Mouse (Mus musculus) layer of hippocampus, adult 9-10 months (tissue): Measurements from ENCODE around the gene Fgd3.

Experiments used
- DNase-seq: peaks from one replicate; pipeline ENCODE4 v3.0.0; 2022; ENCODE audit warnings: low spot score

Gene Fgd3

DNA sequence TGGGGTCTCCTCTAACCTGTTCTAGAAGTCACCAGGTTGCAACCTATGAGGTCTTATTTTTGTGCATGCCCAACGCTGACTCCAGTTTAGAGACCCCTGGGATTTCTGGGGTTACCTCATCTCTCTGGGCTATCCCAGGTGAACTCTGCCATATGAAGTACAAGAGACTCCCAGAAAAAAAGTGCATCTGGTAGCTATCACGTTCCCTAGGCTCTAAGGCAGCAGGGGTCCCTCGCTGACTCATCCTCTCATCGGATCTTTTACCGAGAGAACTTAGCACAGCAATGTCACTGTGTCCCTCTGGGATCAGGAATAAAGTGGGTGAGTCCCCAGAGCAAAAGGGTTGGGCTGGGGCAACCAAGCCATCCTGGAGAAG is 105.0 kb downstream of the Fgd3 start:
- no peak for DNase-seq

DNA sequence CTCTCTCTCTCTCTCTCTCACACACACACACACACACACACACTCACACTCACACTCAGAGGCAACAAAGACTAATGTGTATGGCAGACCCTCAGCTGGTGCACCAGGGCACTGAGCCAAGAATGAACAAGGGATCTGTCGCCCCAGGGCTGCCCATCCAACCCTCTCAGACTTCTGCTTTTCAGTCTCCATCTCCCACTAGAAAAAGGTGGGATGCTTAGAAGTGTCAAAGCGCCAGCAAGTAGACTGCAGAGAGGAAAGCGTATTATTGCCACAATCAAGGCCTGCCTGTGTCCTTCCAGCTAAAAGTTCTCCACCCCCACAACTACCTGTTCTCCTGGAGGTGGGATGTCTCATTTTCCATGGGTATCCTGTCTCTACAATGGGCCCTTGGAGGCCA is 105.7 kb downstream of the Fgd3 start:
- DNase-seq: no peak

DNA sequence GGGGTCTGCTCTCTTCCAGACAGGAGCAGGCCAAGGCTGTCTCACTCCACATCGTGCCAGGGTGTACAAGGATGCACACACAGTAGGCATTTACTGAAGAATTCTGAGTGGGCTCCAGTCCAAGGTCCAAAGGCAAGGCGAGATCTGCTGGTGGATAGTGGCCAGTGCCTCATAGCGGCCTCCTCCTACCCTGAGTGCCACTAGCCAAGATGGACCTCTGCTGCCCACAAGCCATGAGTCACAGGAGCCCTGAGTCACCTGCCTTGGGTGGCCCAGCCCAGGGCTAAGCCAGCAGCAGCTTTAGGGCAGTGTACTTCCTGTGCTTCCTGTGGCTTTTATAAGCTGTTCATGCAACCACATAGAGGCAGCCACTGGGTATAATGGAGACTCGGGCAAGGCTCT is 106.6 kb downstream of the Fgd3 start:
- no peak for DNase-seq

DNA sequence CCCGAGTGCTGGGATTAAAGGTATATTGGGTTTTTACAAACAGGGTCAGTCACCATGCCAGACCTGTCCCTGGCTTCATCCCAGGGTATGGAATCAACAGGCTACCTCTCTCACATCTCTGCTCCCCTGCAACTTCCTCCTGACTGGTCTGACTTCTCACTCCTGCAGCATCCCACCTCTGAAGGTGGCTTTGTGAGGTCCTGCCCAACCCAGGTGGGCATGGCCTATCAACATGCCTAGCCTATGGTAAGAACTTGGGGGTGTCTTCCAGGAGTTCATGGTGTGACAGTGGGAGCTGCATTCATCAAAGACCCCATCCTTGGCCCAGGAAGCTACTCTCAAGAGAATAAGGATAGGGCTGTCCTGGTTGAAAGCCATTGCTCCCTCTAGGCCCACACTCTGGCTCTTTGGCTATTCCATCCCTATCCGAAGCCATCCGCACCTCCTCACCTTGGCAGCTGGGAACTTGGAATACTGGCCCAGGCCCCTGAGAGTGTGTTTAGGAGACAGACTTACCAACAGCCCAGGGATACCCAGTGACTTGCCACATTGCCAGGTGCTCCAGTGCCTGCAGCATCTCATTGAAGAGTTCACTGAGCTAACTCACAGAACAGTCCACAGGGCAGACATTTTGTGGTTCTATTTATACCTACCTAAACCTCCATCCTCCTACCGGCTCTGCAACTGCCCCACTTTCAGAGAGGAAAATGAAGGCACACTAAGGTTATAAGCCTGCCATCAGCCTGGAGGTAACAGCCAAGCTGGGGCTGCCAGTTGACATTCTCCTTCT is 107.2 kb downstream of the Fgd3 start:
- no peak for DNase-seq
